Mouse (Mus musculus): ENCODE results near the gene Plcb2.

DNA sequence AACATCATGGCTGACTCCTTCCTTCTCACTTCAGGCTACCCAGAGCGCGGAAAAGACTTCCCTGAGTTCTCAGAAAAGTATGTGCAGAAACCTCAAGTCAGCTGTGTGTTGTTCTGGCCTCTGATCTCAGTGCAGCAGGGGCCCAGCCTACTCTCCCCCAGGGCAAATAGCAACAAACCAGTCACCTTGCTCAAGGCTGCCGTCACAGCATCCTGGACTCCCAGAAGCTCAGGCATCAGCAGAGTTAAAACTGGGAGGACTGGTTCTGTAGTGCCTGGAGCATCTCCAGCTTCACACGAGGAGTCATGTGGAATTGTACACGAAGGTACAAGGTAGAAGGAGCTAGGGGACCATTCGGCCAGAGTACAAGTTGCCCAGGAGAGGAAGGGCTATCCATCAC lies 59.0 kb downstream of the Plcb2 start:
- TF ChIP-seq POLR2A (IDR thresholded peaks at IDR 0.05; ENCODE audit: insufficient read depth, low read length) (no peak), EP300 (IDR thresholded peaks at IDR 0.05; ENCODE audit: insufficient read depth, low read depth, low read length) (peak; percentile 13; the same call in 1 of the 2 replicates), CTCF (IDR thresholded peaks at IDR 0.05; ENCODE audit: low read depth, low read length) (no peak)

Measured in ES-Bruce4 (cell line).